Mouse (Mus musculus): ENCODE measurements around the gene Cep41.

Cep41 gene

DNA sequence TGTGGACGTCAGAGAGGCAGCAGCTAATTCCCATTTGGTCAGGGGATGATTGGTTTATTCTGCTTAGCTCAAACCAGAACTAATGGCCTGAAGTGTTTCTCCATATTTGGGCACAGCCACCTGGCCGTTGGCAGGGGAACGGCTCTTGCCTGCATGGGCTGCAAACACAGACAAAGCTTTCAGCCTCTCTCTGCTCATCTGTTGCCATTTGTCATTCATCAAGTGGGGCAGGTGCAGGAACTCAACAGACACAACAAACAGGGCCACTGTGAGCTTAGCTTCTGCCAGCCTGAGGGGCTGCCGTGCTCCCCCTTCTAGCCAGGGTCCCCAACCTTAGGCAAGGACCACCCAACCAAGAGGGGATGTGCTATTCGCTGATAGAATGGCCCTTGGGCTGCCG lies 65.4 kb downstream of the Cep41 start:
- DNase-seq (ENCODE audit: low spot score in 2 of 2): no peak

DNA sequence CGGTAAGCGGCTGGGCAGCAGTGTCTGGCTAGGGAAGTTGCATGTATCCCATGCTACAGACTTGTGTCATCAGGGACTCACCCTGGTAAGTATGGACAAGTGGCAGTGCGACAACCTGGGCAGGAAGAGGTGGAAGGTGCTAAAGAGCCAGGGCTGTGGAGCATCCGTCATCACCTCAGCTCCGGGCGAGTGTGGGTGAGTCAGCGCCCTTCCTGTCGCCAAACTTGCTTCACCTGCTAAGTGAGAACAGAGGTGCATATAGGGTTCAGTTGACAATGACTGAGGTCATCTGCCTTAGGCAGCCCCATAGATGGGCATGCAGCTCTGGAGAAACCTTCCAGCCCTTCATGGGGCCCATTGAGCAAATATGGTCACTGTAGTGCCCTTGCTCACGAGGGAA lies 68.8 kb downstream of the Cep41 start:
- DNase-seq (ENCODE audit: low spot score in 2 of 2): no peak

DNA sequence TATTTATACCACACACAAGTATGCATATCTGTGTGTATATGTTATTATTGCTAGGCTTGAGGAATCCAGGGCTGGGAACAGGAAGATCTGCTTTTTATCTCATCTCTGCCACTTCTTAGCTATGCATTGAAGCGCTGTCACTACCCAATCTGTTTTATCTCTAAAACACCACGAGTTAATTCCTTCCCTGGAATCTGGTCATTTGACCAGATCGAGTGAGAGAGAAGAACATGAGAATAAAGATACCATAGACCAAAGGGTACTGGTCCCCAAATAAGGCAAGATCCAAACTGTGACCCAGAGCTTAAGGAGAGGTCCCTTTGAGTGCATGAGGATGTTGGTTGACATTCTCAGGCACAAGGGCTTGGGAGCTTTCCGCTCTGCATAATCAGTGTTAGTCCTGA lies 71.6 kb downstream of the Cep41 start:
- no peak for DNase-seq (ENCODE audit: low spot score in 2 of 2)

DNA sequence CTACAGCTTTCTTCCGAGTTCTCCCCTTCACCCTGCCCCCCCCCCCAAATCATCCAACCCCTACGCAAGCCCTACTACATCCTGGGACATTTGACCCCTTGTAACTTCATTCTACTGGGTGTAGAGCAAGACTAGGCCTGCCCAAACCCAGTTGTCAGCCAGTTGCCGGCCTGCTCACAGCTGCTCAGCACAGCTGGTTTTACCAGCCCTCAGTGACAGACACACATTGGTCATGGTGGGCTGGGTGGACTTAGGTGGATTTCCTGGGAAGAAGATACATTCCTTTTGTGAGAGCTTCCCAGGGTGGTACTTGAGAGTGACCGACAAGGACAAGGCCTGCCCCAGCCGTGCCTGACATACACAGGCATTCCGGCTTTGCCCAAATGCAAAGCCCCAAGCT lies 72.6 kb downstream of the Cep41 start:
- no peak for DNase-seq (ENCODE audit: low spot score in 2 of 2)

GRCm38 (mm10) chr6:30620591-30620990 lies 73.0 kb downstream of the Cep41 start:
- no peak for DNase-seq (ENCODE audit: low spot score in 2 of 2)

GRCm38 (mm10) chr6:30619606-30620005 lies 73.9 kb downstream of the Cep41 start:
- no peak for DNase-seq (ENCODE audit: low spot score in 2 of 2)

- no peak for DNase-seq (ENCODE audit: low spot score in 2 of 2)
These were observed 74.8 kb downstream of the Cep41 start for GRCm38 (mm10) chr6:30618735-30619134.

DNA sequence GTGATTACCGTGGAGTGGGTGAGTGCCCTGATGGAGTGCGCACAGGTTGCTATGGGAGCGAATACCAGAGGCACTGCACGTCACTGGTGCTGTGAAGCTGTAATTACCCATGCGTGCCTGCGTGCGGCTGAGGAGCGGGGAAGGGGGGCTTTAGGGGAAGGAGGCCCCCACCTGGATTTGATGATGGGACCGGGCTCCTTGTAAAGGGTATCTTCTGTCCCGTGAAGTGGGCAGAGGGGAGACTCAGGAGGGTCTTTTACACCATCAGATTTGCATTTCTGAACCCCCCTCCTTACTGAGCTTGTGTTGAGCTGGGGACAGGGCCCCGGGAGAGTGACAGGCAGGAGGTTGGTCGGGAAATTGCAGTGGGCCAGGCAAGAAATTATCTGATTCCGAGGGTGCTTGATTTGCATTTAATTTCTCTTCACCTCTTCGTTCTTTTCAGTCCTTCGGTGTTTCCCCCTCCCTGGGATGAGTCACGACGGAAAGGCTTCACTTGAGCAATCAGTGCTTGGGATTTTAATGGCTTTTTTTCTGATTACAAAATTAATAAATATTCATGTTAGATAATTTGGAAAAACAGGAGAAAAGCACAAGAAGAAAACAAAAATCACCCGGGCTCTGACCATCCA lies 75.5 kb downstream of the Cep41 start:
- DNase-seq (ENCODE audit: low spot score in 2 of 2): peak; percentile 45 to 71

- no peak for DNase-seq (ENCODE audit: low spot score in 2 of 2)
These were observed 76.3 kb downstream of the Cep41 start for GRCm38 (mm10) chr6:30617020-30617958.

DNA sequence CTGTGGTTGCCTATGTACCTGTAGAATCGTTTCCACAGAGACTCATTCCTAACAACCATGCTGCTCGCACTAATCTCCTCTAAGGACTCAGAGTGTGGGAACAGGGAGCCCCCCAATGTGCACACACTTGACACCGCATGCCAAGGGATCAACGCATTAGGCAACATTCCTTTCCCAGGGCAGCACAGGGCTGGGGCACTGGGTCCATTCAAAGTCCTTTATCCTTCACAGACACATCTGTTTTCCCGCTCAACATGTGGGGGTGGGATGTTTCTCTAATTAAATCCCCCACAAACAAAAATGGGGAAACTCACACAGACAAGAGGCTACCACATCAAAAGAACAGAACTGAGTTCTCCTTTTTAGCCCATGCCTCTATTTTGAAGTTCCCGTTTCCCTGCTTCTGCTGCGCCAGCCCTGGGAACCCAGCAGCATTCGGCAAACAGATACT lies 77.0 kb downstream of the Cep41 start:
- no peak for DNase-seq (ENCODE audit: low spot score in 2 of 2)

DNA sequence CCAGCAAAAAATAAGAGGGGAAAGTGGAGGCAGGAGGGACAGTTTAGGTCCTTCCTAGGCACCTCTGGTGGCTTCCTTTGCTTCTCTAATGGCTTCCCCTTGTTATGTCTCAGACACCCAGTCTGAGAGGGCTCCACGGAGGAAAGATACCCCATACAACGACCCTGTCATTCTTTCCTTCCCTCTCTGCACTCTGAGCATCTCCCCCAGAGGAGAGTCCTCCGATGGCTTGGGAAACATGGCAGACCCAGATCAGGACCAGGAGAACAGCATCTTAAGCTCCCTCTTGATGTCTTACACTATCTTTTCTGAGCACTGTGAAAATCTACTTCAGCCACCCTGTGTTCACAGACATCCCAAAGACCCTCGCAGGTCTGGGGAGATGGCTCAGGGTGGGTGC lies 77.8 kb downstream of the Cep41 start:
- no peak for DNase-seq (ENCODE audit: low spot score in 2 of 2)

GRCm38 (mm10) chr6:30614251-30614650 lies 79.3 kb downstream of the Cep41 start:
- no peak for DNase-seq (ENCODE audit: low spot score in 2 of 2)

GRCm38 (mm10) chr6:30611212-30611611 lies 82.3 kb downstream of the Cep41 start:
- DNase-seq (ENCODE audit: low spot score in 2 of 2): no peak

GRCm38 (mm10) chr6:30610710-30611109 lies 82.8 kb downstream of the Cep41 start, which contains the start of gene Cpa5:
Gene Cpa5, plus strand, starts transcription at chr6:30611010.
- DNase-seq (ENCODE audit: low spot score in 2 of 2): no peak

- DNase-seq (ENCODE audit: low spot score in 2 of 2): no peak
These were observed 87.9 kb downstream of the Cep41 start for GRCm38 (mm10) chr6:30605672-30606071.

- no peak for DNase-seq (ENCODE audit: low spot score in 2 of 2)
These were observed 88.4 kb downstream of the Cep41 start for GRCm38 (mm10) chr6:30605111-30605510.

DNA sequence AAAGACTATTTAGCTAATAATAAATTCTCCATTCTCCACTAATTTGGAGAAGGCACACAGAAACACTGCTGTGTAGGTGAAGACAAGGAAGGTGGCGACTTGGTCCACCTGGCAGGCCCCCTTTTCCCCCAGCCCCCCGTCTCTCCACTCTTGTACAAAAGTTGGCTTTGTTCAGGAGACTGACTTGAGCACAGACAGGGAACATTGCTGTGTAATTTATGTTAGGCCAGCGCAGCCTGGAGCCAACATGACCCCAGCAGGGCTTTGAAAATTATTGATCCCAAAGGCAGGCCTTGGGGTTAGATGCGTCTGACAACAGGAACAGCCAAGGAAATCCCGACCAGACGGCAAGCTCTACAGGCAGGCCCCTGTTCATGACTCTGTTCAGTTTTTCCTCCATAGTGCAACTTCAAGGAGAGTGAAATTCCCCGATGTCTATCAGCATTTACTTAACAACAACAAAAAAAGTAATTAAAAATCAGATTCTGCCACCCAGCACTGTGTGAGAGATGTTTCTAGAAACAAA lies 89.1 kb downstream of the Cep41 start:
- DNase-seq (ENCODE audit: low spot score in 2 of 2): no peak
